Mouse (Mus musculus) urinary bladder, postnatal 10 days (tissue): ENCODE measurements at regions not wholly inside any gene's neighbourhood (a gene's known extent, or its start where the extent isn't known, plus 50 kb on each side); places are given as distances from the start of the nearest gene placed in this dataset.

Experiments used
- DNase-seq: peaks from one replicate; pipeline ENCODE4 v3.0.0; 2022; ENCODE audit warnings: low spot score

DNA sequence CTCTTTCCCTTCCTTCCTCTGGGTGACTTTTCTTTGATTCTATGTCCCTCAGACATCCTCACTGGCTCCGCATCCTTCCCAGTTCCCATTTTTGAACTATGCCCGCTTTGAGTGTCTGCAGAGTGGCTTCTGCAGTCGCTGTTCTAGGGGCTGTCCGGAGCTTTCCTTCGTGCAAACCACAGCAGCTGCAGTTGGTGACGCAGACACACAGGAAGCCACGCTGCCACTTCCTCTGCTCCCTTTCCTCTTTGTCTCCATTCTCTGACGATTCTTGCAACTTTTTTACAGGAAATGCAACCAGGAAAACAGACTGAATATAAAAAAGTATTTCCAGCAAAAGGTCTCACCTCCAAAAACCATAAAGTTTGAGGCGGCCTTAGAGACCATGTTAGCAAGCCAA, 191.0 kb upstream of the Tgfbr2 start:
- no peak for DNase-seq

DNA sequence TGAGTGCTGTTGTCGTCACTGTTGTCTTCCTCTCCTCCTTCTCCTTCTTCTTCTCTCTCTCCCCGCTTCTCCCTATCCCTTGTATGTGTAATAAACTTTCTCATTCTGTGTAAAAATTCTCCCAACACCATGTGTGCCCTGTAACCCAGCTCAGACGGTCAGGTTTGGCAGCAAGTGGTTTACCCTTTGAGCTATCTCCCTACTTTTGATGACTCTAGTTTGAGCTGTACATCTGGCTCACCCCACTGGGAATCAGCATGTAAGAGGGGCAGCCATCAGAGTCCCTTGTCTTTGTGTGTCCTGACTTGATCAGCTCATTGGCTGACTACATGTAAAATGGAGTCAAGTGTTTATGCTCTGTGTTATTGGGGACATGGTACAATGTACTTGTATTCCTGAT, 190.5 kb upstream of the Tgfbr2 start:
- no peak for DNase-seq

DNA sequence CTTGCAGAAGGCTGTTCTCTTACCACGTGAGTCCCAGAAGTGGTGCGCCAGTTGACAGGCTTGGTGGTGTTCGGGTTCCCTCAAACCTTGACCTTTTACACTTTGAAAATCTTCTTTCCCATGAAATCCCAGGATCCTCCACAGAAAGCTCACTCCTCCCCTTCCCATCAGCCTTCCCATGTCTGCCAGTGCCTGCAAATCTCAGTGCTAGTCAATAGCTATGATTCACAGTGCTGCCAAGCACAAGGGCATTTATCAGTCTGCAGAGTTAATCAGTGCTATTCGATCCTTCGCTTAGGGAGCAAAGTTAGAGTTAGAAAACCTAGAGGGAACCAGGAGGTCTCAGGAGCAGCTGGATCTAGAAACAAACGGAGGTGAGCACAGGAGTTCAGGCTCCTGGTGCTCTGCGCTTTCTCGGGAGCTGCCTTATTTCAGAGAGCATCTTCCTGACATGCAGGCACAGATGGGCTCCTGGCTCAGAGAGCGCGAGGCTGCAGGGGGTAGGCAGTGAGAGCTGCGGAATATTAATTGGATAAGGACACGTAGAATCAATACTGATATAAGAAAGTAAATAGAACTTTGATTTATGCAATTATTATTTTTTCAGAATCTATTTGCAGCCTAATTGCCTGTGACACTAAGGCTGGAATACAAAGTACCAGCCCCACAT, 190.0 kb upstream of the Tgfbr2 start:
- no peak for DNase-seq

DNA sequence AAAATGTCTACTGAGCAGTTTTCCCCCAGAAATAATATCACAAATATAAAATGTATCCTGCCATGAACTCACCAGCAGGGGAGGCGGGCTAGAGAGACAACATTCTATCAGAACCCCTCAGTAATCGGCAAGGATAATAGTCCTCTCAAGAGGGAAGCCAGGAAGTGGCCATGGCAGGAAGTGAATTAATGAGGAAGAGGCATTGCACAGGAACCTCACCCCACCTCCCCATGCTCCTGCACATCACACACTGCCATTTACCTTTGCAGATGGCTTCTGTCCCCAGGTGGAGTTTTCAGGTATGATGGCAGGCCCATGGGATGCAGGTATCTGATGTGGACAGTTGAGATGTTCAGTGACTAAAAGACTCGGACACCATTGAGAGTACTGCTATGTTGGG, 185.9 kb upstream of the Tgfbr2 start:
- DNase-seq: no peak

DNA sequence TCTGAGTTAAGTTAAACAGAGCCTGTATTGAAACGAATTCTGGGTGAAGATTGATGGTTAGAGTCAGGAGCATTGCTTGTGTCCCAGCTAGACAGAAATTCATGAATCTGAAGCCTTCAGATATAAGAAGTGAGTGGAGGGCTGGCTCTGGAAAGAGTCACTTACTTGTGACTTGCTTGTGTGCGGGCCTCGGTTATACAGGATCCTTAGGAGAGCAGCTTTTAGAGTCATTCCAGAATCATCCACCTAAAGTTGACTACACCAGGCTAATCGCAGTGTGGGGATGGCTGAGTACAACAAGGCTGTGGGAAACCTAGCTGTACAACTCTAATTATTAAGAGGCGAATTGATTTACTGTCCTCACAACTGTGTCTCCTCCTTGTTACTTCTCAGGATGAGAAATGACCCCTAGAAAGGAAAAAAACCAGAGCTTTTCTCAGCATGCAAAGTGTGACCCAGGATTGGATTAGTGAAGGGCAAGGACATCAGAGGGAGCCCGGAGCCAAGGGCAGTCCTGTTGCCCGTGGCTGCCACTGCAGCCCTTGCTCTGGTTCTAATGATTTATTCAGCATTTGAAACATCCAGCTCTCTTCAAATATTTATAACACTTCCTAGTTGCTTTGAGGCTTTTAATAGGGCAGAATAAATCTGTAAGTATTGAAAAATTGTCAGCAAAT, 179.0 kb upstream of the Tgfbr2 start:
- no peak for DNase-seq

DNA sequence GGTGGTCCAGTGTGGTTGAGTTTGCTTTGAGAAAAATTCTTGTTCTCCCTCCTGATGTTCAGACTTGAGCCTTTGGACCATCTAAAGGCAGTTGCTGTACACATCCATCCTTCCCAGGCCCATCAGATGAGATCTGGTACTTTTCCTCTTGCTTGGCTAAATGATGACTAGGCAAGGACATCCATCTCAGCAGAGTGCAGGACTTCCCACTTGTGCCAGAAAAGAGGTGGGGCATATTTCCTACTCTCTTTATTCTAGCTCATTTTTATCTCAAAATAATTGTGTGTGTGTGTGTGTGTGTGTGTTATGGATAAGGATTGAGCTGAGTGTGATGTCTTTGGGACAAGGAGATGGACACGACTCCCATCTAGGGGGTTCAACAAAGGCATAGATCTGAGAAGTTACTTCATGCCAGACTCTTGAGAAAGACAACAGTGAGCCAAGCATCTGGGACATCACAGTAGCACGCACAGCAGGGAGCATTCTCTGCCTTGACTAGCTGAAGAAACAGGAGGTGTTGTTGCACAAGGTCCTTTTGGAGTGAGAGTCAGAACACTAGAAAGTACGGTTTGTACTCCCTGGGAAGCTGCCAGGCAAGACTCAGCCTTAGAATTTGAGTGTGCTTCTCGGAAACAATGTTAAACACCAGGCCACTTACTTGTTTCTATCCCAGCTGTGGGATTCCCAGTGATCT, 177.8 kb upstream of the Tgfbr2 start:
- DNase-seq: no peak

- no peak for DNase-seq
These were observed 175.8 kb upstream of the Tgfbr2 start for GRCm38 (mm10) chr9:116350804-116351547.

DNA sequence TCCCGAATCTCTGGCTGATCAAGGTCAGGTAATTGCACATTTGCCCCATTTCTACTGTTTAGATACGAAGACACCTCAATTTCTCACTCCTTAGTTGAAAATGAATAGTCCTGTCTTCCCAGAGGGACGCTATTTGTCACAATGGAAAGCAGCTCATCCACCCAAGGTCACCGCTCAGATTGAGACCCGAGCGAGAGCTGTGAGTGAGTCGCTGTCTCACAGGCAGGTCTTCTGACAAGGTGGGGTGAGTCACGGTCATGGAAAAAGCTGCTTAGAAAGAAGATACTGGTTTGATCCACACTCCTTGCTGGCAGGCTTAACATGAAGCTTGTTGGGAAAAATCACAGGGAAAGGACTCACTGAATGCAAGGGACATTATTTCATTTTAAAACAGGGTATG, 171.9 kb upstream of the Tgfbr2 start:
- no peak for DNase-seq

- no peak for DNase-seq
These were observed 171.3 kb upstream of the Tgfbr2 start for GRCm38 (mm10) chr9:116346495-116346894.

- DNase-seq: no peak
These were observed 167.9 kb upstream of the Tgfbr2 start for GRCm38 (mm10) chr9:116343086-116343481.

DNA sequence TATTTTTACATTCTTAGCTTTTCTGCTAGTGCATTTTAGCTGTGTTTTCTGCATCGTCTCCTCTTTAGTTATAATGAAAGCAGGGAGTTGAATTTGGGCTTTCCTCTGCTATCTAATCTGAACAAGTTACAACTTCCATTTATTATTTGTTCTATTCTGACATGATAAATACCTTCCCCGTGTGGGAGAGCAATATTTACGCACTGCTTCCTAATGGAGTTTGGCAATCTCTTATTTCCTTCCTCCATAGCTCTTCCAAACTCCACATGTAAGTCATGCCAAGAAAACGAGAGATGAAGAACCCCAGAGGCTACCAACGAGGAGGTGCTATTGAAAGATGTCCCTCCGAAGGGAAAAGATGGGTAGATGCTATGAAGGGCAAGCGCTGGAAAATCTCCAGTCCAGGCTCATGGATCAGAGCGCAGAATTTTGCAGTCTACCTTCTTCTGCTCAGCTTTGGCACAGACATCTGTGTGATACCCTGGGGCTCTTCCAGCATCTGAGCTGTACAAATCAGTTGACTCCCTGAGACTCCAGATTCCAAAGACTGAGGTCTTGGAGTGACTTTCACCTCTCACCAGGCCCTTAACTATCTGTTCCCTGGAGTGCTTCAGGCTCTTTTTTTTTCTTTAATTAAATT, 167.4 kb upstream of the Tgfbr2 start:
- DNase-seq: no peak

GRCm38 (mm10) chr9:116342009-116342408, 166.8 kb upstream of the Tgfbr2 start:
- DNase-seq: no peak

DNA sequence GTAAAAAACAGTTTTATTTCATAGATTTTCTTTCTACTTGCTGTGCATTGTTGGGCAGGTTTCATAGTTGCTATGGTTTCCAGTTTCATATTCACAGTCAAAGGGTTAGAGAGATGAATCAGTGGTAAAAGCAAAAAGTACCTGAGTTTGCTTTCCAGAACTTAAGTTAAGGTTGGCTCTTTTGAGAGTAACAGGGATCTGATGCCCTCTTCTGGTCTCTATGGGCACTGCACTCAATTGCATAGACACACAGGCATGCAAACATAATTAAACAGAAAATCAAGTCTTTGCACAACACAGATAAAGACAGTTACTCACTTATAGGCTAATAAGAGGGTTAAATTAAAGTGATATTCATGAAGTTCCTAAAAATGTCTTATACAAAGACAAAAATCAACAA, 165.8 kb upstream of the Tgfbr2 start:
- DNase-seq: no peak

DNA sequence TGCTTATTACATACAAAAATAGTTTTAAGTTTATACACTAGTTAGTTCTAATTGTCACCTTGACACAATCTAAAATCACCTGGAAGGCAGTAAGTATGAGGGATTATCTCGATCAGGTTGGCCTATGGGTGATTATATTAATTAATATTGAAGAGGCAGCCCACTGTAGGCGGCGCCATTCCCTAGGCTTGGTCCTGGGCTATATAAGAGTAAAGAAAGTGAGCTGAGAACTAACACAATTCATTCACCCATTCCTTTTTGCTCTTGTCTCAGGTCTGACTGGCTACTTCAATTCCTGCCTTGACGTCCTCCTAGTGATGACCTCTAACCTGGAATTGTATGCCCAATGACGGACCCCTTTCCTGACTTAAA, 163.6 kb upstream of the Tgfbr2 start:
- DNase-seq: no peak

GRCm38 (mm10) chr9:116338093-116338728, 163.1 kb upstream of the Tgfbr2 start:
- DNase-seq: no peak

- no peak for DNase-seq
These were observed 162.4 kb upstream of the Tgfbr2 start for GRCm38 (mm10) chr9:116337446-116338010.

DNA sequence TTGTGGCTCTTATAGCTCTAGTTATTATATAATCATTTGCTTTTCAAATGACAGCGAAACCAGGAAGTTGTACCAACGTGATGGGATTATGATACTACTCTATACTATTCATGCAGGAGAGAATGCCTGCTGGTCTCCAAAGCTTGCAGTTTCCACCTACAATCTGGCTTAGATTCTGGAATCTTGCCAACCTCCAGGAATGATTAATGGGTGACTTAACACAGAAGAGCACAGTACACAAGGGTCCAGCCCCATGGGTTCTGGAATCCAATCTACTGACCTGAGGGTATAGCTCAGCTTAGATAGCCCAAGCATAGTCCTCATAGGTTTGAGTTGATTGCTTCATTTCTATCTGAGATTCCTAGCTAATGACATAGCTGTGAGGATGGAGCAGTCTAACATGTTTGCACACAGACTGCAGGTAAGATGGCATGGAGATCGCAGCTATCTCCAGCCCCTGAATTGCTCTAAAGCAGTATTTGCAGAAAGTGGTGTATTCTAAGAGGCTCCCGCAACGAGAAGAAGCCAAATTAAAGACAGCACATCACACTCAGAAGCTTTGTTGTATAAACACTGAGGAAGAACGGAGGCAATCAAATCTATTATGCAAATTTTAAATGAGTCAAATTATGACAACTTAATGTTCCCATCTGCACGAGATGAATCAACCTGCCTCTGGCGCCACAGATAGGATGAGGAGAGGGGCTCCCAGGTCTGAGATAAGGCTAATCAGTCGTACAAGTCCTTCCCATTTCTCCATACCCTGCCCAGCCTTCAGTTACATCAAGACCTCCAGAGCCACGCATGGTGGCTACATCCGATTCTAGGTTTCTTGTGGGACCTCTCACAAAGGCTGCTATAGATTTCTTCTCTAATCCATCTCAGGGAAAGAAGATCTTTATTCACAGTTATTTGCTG, 160.7 kb upstream of the Tgfbr2 start:
- DNase-seq: no peak

GRCm38 (mm10) chr9:116333956-116334463, 158.8 kb upstream of the Tgfbr2 start:
- DNase-seq: no peak

GRCm38 (mm10) chr9:116332485-116333118, 157.4 kb upstream of the Tgfbr2 start:
- DNase-seq: no peak

- no peak for DNase-seq
These were observed 156.2 kb upstream of the Tgfbr2 start for GRCm38 (mm10) chr9:116331406-116331805.
